Mouse (Mus musculus) brain, embryonic 18.5 days (tissue): ENCODE measurements around the gene Top1.
"Not testable (repeated sequence)": the region's sequence is repeated elsewhere in the genome, so short reads cannot be mapped to it uniquely, and the experiment has no call there.

Experiments used
- DNase-seq: peaks from one replicate; pipeline ENCODE4 v3.0.0-alpha.2; 2012; ENCODE audit warnings: low read depth, low spot score

Top1 gene

DNA sequence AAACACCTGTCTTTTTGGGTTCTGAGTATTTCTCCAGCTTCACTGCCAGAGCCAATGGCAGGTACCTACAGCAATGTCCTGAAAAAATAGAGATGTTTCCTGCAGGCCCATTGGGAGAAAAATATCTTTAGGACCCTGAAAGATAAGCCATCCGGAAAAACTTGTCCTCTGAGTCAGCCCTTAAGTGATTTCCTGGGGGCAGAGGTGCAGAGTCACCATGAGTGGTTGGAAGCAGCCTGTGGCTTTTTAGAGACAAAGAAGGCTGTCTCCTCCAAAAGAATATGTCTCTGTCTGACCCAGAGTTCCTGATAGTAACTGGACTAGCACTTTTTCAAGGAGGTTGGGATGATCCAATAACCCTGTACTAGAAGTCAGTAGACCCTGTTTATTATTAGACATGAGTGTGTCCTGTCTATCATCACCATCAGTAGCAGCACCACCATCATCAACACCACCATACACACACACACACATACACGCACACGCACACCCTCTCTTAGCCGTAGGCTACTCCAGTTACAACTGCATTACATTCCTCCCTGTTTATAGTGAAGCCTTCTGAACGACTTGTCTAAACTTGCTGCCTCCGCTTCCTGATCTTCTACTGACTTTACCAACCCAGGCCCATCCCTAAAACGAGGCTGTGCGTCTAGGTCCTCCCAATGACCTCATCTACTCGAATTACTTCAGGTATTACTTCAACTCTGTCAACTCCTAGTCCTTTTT is 14.7 kb upstream of the Top1 start:
- no peak for DNase-seq

DNA sequence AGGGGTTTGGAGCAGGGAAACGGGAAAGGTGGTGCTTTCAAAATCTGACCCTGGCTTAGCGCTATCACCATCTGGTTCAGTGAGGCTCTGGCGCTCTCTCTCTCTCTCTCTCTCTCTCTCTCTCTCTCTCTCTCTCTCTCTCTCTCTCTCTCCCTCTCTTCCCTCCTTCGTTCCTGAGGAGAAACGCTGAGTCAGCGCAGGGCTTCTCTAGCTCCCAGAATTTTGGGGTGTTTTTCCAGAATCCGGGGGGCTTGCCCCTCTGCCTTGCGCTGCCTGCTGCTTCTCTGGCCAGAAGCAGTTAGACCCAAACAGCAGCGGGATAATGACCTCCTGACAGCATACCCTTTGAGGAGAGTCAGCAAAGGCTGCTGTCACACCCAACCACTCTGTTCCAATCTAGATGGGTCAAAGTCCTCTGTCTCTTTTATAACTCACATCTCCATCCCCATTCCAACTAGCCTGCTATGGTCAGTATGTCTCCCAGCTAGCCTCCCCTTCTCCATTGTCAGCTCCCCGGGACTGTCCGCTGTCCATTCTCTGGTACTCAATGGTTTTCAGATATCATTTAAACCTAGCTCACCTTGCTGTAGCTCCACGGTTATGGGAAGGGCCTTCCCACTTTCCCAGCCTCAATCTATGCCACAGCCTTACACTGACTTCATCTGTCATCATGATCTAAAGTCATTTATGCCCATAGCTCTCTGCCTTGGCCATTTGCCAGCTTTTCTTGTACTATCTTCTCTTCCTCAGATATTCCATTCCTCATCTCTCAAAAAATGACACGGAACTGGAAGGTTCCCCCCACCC is 5.6 kb upstream of the Top1 start:
- DNase-seq = no peak

- no peak for DNase-seq
These were observed 4.5 kb upstream of the Top1 start for GRCm38 (mm10) chr2:160641176-160641575.

GRCm38 (mm10) chr2:160646144-160646844 is 606 bp downstream of the Top1 start:
- DNase-seq = no peak

- peak; percentile 26 for DNase-seq
These were observed 1.1 kb downstream of the Top1 start for GRCm38 (mm10) chr2:160646845-160647178.

- DNase-seq = no peak
These were observed 2.4 kb downstream of the Top1 start for GRCm38 (mm10) chr2:160648097-160648496.

DNA sequence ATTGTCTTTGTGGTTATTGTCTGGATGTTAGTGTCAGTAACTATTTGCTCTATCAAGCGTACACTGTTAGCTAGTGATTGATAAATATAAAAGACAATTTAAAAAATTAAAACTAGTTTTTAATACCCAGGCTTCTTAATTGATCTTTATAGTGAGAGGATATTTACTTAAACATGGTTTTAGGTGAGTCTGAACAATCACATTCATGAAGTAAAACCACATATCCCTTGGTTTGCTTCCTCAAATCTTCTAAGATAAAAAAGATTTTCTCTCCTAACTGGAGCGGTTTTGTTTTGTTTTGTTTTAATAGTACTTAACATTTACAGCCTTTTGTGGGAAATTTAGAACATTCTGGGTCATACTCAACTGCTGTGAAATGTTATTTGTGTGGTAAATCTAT is 3.4 kb downstream of the Top1 start:
- no peak for DNase-seq

DNA sequence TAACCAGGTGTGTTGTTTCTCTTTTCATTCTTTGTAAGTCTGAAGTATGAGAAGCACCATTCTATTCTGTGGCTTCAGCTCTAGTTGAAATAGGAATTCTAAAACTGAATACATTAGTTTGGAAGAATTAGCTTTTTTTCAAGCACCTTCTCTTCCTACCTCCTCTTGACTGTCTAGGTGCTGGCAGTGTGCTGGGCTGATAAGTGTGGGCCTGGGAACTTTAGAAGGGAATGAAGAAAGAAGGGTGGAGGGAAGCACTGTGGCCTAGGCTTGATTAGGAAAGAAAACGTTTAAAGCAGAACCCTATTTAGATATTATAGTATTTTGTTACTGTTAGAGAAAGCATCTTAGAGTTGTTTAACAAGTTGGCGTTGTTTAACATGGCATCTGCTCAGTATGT is 5.5 kb downstream of the Top1 start:
- DNase-seq = no peak

- no peak for DNase-seq
These were observed 7.5 kb downstream of the Top1 start for GRCm38 (mm10) chr2:160653218-160653617.

DNA sequence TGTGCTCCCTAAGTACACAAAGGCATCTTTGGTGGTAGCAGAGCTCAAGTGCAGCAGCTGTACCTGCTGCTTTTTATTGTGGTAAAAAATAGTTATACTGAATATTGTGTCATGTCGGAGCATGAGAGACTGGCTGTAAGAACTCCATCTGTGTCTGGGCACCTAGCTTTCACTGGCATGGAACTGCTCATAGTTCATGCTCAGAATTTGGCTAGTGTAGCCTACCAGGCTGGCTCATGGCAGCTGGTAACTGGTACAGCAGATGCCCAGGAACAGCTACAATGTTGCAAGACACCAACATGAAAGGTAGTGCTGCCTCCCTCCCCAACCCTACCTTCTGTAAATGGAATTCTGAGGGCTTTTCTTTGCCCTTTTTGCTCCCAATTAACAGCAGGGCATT is 9.9 kb downstream of the Top1 start:
- no peak for DNase-seq

DNA sequence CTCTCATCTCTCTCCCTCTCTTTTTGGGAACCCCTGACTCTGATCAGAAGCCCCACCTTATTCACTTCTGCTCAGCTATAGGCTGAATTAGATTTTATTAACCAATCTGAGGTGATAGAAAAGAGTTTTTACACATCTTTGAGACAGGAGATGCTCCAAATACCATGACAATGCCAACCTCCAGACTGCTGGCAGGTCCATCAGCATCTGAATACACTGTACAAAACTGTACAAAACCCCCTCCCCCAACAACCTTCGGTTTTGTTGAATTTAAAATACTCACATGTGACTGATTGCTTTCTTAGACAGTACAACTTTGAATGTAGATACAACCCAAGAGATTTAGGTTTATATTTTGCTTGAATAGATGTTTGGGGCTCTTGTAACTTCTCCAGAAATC is 10.5 kb downstream of the Top1 start:
- DNase-seq = no peak

- no peak for DNase-seq
These were observed 12.2 kb downstream of the Top1 start for GRCm38 (mm10) chr2:160657801-160658442.

DNA sequence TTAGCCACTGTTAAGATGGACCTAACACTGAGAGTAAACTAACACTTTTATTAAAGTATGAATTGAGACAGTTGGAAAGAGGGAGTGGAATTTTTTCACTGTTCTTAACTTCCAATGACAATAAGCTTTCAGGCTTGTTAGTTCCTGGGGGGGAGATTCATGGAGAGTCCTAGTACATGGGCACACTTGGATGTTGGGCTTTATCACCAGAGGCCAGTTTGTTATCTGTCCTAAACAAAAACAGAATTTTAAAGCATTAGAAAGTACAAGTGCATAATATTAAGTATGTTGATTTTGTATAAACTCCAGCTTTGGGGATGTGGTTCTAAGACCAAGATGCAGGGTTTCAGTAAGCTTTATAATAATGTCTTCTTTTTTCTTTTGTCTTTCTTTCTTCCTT is 13.1 kb downstream of the Top1 start:
- DNase-seq = no peak

GRCm38 (mm10) chr2:160664421-160664820 is 18.7 kb downstream of the Top1 start:
- DNase-seq = no peak

GRCm38 (mm10) chr2:160664986-160665385 is 19.3 kb downstream of the Top1 start:
- not testable (repeated sequence) for DNase-seq

DNA sequence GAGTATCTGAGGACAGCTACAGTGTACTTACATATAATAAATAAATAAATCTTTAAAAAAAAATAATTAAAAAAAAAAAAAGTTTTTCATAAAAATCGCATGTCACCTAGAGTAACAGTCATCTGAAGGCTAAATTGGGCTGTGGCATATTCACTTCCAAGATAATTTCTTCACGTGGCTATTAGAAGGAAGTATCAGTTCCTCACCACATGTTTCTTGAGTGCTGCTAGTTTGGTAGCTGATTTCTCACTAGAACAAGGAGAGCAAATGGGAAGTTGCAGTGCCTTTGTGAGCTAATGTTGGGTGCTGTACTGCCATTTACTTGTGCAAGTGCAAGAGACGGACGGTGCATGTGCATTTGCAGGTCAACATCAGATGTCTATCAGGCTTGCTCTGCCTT is 21.6 kb downstream of the Top1 start:
- DNase-seq = no peak

DNA sequence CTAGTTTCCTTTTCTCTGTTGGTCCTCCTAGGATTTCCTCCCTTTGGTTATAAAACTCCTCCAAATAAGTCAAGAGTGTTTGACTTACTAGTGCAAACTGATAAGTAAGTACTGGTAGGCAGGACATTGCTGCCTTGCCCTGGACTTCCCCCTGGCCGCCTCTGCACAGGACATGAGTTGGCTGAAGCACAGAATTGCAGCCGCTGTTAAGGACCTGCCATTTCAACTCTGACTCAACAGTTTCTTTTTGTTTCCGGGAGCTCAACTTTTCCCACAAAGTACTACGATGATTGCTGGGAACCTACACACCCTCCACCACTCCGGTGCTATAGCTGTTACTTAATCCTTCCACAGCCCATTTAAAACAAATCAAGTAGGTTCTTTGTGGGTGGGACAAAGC is 54.6 kb downstream of the Top1 start:
- no peak for DNase-seq

GRCm38 (mm10) chr2:160701603-160702002 is 55.9 kb downstream of the Top1 start:
- no peak for DNase-seq

DNA sequence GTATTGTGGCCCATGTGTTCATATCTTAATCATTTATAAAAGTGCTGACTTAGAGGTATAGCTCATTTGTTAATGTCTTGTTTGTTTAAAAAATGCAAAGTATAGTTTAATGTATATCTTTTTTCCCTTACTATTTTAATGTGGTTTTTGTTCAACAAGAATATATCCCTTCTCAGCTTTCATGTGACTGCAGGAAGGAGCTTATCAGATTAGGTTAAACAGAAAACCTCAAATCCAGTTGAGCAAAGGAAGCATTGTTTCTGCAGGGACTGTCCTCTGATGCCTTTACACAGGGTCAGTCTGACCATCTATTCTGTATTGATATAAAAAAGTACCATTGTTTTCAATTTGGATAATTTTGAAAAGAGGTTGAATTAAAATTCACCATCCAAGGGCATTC is 57.1 kb downstream of the Top1 start:
- no peak for DNase-seq

DNA sequence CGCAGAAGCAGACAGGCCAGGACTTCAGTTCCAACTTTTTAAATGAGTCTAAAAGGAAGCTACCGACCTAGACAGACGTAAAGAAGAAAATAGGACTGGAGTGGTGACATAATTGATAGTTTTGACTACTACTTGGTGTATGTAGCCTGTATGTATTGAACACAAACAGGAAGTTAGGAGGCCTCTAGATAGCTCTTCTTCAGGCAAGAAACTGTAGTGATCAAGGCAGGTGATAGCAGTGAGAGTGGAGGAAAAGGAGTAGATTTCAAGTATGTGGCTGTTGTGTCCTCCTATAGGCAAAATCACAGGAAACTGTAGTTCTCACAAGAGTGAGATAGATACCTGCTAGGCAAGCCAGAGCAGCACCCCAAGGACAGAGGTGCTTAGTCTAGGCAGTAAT is 62.0 kb downstream of the Top1 start:
- no peak for DNase-seq

DNA sequence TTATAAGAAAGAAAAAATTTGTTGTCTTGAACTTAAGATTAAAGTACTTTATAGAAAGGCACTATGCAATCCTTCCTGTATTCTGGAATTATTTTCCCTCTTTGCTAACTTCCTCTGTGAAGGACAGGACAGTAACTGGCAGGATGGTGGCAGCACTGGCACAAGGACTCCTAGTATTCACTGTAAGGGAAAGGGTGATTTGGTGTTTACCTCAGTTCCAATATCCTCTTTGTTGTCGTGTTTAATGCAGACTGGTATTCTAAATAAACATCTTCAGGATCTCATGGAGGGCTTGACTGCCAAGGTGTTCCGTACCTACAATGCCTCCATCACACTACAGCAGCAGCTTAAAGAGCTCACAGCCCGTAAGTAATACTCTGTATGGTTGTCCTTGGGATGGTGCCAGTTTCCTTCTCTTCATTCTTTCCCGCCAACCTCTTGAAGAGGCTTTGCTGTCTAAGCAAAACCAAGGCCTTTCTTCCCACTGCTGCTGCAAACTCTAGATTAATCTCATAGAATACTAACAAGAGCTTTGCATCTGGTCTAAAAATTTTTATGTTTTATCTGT is 69.9 kb downstream of the Top1 start:
- no peak for DNase-seq

DNA sequence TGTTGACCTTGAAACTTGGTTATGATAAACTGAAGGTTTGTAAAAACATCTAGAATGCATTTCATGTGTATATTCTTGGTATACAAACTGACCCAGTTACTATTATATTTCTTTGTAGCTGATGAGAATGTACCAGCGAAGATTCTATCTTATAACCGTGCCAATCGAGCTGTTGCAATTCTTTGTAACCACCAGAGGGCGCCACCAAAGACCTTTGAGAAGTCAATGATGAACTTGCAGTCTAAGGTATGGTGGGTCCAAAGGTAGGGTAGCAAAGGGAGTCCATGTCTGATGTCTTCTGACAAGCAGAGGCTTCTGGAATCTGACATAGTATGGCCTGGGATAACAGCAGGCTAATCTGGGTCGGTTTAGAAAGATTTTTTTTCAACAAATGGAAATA is 71.6 kb downstream of the Top1 start:
- DNase-seq = no peak
